Mouse (Mus musculus): ENCODE results near the gene Spindoc. TPM values are rescaled to one million over a fixed set of nuclear protein-coding genes. Genes with fewer than 3 reads are reported as not detected.
A peak's percentile ranks its signal among the peaks of the same experiment; 100 is the strongest.

Gene Spindoc
- total RNA-seq, 2 experiments from 2014 or later = 0.15 to 4.2 TPM

- ATAC-seq (replicated peaks; ENCODE audit: low FRiP score, poor library complexity, severe bottlenecking) = no peak
Measured at GRCm38 (mm10) chr19:7340371-7340779, 42.4 kb downstream of the Spindoc start.

- ATAC-seq (replicated peaks; ENCODE audit: low FRiP score, poor library complexity, severe bottlenecking) = no peak
Measured at GRCm38 (mm10) chr19:7339867-7340266, 42.9 kb downstream of the Spindoc start.

- ATAC-seq (replicated peaks; ENCODE audit: low FRiP score, poor library complexity, severe bottlenecking) = no peak
Measured at GRCm38 (mm10) chr19:7339026-7339425, 43.8 kb downstream of the Spindoc start.

- ATAC-seq (replicated peaks; ENCODE audit: low FRiP score, poor library complexity, severe bottlenecking) = no peak
Measured at GRCm38 (mm10) chr19:7337781-7338342, 44.9 kb downstream of the Spindoc start.

GRCm38 (mm10) chr19:7335656-7336055 lies 47.1 kb downstream of the Spindoc start:
- no peak for ATAC-seq (replicated peaks; ENCODE audit: low FRiP score, poor library complexity, severe bottlenecking)

GRCm38 (mm10) chr19:7334049-7334448 lies 48.7 kb downstream of the Spindoc start:
- no peak for ATAC-seq (replicated peaks; ENCODE audit: low FRiP score, poor library complexity, severe bottlenecking)

- ATAC-seq (replicated peaks; ENCODE audit: low FRiP score, poor library complexity, severe bottlenecking) = no peak
Measured at GRCm38 (mm10) chr19:7321391-7321790, 61.4 kb downstream of the Spindoc start.

GRCm38 (mm10) chr19:7320181-7320580 lies 62.6 kb downstream of the Spindoc start:
- no peak for ATAC-seq (replicated peaks; ENCODE audit: low FRiP score, poor library complexity, severe bottlenecking)

- no peak for ATAC-seq (replicated peaks; ENCODE audit: low FRiP score, poor library complexity, severe bottlenecking)
Measured at GRCm38 (mm10) chr19:7317716-7318115, 65.1 kb downstream of the Spindoc start.

GRCm38 (mm10) chr19:7316822-7317221 lies 66.0 kb downstream of the Spindoc start:
- no peak for ATAC-seq (replicated peaks; ENCODE audit: low FRiP score, poor library complexity, severe bottlenecking)

GRCm38 (mm10) chr19:7315587-7315984 lies 67.2 kb downstream of the Spindoc start:
- no peak for ATAC-seq (replicated peaks; ENCODE audit: low FRiP score, poor library complexity, severe bottlenecking)

GRCm38 (mm10) chr19:7314976-7315586 lies 67.7 kb downstream of the Spindoc start:
- ATAC-seq (replicated peaks; ENCODE audit: low FRiP score, poor library complexity, severe bottlenecking) = no peak

GRCm38 (mm10) chr19:7313660-7314059 lies 69.1 kb downstream of the Spindoc start:
- no peak for ATAC-seq (replicated peaks; ENCODE audit: low FRiP score, poor library complexity, severe bottlenecking)

- no peak for ATAC-seq (replicated peaks; ENCODE audit: low FRiP score, poor library complexity, severe bottlenecking)
Measured at GRCm38 (mm10) chr19:7311306-7311705, 71.5 kb downstream of the Spindoc start.

- ATAC-seq (replicated peaks; ENCODE audit: low FRiP score, poor library complexity, severe bottlenecking) = peak; percentile 80
Measured at GRCm38 (mm10) chr19:7310704-7311103, 72.1 kb downstream of the Spindoc start.

- ATAC-seq (replicated peaks; ENCODE audit: low FRiP score, poor library complexity, severe bottlenecking) = no peak
Measured at GRCm38 (mm10) chr19:7309738-7310330, 73.0 kb downstream of the Spindoc start.

GRCm38 (mm10) chr19:7307995-7308770 lies 74.6 kb downstream of the Spindoc start:
- peak; percentile 68 for ATAC-seq (replicated peaks; ENCODE audit: low FRiP score, poor library complexity, severe bottlenecking)

- ATAC-seq (replicated peaks; ENCODE audit: low FRiP score, poor library complexity, severe bottlenecking) = no peak
Measured at GRCm38 (mm10) chr19:7306968-7307367, 75.8 kb downstream of the Spindoc start.

- no peak for ATAC-seq (replicated peaks; ENCODE audit: low FRiP score, poor library complexity, severe bottlenecking)
Measured at GRCm38 (mm10) chr19:7305380-7306310, 77.1 kb downstream of the Spindoc start.

GRCm38 (mm10) chr19:7304801-7305200 lies 78.0 kb downstream of the Spindoc start:
- no peak for ATAC-seq (replicated peaks; ENCODE audit: low FRiP score, poor library complexity, severe bottlenecking)
